Mouse (Mus musculus): Measurements from ENCODE around the gene Ppm1j.

Ppm1j gene

DNA sequence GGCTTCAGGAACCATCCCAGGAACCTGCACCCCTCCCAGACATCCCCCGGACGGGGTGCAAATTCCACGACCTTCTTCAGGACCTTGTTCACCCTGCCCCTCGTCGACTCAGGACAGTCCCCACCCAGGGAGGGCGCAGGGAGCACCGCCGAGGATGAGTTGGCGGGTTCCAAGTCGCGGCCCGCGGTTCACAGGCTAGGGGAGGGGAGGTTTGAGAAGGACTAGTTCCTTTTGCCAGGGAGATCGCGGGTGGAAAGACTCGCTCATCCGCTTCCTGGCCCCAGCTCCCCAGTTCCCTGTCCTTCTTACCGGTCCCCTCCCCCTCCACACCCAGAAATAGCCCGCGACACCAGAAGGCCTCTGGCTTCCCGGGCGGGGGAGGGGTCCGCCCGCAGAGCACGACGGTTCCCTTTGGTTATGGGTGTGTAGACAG, 631 bp downstream of the Ppm1j start, which contains the start of gene Fam19a3:
Gene Fam19a3 (minus strand): TSS at position 370 of the 433 bp plus-strand sequence.
- in situ Hi-C loops (cut with MboI; ENCODE audit: unreplicated experiment in 2 of 2), result loop anchor here in 1 of 2 experiments (10.0 kb wide), 1 partner anchor 183 kb away; the partner anchor contains the start of gene Wnt2b

- in situ Hi-C loops (cut with MboI; ENCODE audit: unreplicated experiment in 2 of 2), result loop anchor here in 1 of 2 experiments (10.0 kb wide), 1 partner anchor 183 kb away; the partner anchor contains the start of gene Wnt2b
These were observed 1.3 kb downstream of the Ppm1j start for GRCm38 (mm10) chr3:104782061-104782681.

- in situ Hi-C loops (cut with MboI; ENCODE audit: unreplicated experiment in 2 of 2), result loop anchor here in 1 of 2 experiments (10.0 kb wide), 1 partner anchor 181 kb away; the partner anchor contains the start of gene Wnt2b
These were observed 3.2 kb downstream of the Ppm1j start for GRCm38 (mm10) chr3:104783971-104784500.

DNA sequence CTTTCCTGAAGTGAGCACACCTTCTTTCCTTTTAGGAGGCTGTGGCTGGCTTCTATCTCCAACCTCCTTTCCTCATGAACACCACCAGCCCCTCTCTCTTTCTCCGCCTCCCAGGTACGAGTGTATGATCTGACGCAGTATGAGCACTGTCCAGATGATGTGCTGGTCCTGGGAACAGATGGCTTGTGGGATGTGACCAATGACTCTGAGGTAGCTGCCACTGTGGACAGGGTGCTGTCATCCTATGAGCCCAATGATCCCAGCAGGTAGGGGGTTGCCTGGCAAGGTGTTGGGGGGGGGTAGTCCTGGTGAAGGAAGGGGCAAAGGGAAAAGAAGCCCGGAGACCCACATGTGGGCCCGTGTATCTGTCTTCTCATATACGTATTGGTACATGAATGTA, 4.4 kb downstream of the Ppm1j start:
- in situ Hi-C loops (cut with MboI; ENCODE audit: unreplicated experiment in 2 of 2), result loop anchor here (5.0 to 10.0 kb wide), 2 partner anchors 180 to 187 kb away; partner anchors contain the start of gene Wnt2b (in 1 of the 2)

- in situ Hi-C loops (cut with MboI; ENCODE audit: unreplicated experiment in 2 of 2), result loop anchor here (5.0 to 10.0 kb wide), 2 partner anchors 177 to 184 kb away; partner anchors contain the start of gene Wnt2b (in 1 of the 2)
These were observed 7.2 kb downstream of the Ppm1j start, which contains the start of gene Rhoc for GRCm38 (mm10) chr3:104788075-104788474. Gene Rhoc (plus strand): TSS chr3:104788375.

- in situ Hi-C loops (cut with MboI; ENCODE audit: unreplicated experiment in 2 of 2), result loop anchor here (5.0 to 10.0 kb wide), 2 partner anchors 176 to 184 kb away; partner anchors contain the start of gene Wnt2b (in 1 of the 2)
These were observed 7.9 kb downstream of the Ppm1j start for GRCm38 (mm10) chr3:104788561-104789311.

GRCm38 (mm10) chr3:104789312-104789605, 8.4 kb downstream of the Ppm1j start:
- in situ Hi-C loops (cut with MboI; ENCODE audit: unreplicated experiment in 2 of 2), result loop anchor here (5.0 to 10.0 kb wide), 2 partner anchors 176 to 183 kb away; partner anchors contain the start of gene Wnt2b (in 1 of the 2)

- in situ Hi-C loops (cut with MboI; ENCODE audit: unreplicated experiment in 2 of 2), result loop anchor here (5.0 to 10.0 kb wide), 2 partner anchors 175 to 182 kb away; partner anchors contain the start of gene Wnt2b (in 1 of the 2)
These were observed 9.0 kb downstream of the Ppm1j start for GRCm38 (mm10) chr3:104789822-104790221.

DNA sequence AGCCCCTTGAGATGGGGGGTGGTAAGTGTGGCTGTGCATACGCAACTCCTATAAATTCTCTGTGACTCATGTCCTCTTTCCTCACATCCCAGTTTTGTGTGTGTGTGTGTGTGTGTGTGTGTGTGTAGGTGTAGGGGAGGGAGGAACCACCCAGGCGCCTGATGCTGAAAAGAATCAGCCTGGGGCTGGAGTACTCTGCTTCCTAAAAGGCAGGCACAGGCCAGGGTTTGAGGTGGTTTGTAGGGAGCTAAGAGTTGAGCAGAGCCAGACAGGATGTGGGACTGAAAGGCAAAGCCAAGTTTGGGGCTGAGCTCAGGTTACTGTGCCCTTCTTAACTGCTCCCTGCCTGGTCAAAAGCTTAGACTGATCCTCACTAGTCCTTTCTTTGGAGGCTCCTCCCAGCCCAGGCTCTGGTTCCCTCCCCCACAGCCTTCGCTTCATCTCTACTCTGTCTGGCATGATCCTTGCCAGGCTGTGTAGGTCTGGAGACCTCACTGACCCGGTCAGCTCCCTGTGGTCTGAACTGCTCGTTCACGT, 9.6 kb downstream of the Ppm1j start:
- in situ Hi-C loops (cut with MboI; ENCODE audit: unreplicated experiment in 2 of 2), result no loop called here

GRCm38 (mm10) chr3:104791017-104791416, 10.2 kb downstream of the Ppm1j start:
- in situ Hi-C loops (cut with MboI; ENCODE audit: unreplicated experiment in 2 of 2), result no loop called here

- in situ Hi-C loops (cut with MboI; ENCODE audit: unreplicated experiment in 2 of 2), result no loop called here
These were observed 10.8 kb downstream of the Ppm1j start for GRCm38 (mm10) chr3:104791671-104792070.

DNA sequence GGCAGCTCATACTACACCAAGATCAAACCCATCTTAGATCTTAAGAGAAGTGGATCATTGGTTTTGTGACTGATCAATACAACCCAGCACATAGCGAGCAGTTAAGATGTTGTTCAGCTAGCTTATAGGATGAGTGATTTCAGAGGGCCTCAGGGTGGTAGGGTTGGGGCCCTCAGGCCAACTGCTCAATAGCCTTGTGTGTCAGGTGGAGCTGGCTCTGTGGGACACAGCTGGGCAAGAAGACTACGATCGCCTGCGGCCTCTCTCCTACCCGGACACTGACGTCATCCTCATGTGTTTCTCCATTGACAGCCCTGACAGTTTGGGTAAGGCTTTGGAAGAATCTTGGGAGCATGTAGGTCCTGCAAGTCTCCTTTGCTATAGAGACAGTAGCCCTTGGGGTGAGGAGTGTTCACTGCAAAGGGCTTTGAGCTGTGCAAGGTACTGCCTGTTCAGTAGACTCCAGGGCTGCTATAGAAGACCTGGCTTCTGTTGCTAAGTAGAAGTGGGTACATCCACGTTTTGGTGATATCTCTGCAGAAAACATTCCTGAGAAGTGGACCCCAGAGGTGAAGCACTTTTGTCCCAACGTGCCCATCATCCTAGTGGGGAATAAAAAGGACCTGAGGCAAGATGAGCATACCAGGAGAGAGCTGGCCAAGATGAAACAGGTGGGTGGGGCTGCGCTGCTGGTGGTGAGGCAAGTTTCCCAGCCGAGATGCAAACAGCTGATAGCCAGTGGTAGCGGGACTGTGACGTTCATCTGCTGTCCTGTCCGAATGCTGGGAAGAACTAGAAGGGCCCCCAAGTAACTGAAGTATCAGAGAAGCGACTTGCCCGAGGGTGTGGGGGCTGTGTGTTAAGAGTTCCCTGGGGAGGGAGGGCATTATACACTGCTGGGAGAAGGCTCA, 11.8 kb downstream of the Ppm1j start:
- in situ Hi-C loops (cut with MboI; ENCODE audit: unreplicated experiment in 2 of 2), result no loop called here

DNA sequence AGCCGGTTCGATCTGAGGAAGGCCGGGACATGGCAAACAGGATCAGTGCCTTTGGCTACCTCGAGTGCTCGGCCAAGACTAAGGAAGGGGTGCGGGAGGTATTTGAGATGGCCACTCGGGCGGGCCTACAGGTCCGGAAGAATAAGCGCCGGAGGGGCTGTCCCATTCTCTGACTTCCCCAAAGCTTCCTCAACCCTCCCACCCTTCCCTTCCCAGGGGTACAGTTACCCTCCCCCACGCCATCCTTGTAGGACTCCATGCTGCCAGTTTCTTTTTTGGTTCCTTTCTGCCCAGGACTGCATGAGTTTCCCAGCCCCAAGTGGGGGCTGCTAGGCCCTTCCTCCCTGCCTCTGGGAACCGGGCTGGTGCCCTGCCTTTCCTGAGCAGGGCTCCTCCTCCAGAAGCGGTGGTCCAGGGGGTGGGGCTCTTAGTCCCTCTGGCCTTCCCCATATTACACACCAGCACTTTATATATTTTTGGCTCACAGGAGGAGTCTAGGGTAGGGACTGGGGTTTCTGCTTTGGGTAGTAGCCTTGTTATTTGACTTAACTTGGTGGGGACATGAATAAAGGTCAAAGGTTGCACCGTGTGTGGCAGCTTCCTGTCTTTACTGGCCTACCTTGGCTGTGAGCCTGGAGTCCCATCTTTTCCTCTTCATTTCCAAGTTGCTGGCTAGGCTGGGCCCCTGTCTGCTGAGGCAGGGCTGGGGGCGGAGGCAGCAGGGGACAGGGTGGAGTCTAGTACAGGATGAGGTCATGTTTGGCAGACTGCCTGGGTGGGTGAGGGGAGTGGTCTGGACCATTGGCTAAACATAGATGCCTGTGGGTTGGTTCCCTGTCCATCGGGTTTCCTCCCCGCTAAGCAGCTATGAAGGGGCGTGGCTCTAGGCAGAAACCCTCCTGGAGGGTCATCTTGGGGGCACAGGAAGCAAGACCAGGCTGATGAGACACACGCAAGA, 13.3 kb downstream of the Ppm1j start:
- in situ Hi-C loops (cut with MboI; ENCODE audit: unreplicated experiment in 2 of 2), result no loop called here

GRCm38 (mm10) chr3:104794953-104795470, 14.2 kb downstream of the Ppm1j start:
- in situ Hi-C loops (cut with MboI; ENCODE audit: unreplicated experiment in 2 of 2), result no loop called here

DNA sequence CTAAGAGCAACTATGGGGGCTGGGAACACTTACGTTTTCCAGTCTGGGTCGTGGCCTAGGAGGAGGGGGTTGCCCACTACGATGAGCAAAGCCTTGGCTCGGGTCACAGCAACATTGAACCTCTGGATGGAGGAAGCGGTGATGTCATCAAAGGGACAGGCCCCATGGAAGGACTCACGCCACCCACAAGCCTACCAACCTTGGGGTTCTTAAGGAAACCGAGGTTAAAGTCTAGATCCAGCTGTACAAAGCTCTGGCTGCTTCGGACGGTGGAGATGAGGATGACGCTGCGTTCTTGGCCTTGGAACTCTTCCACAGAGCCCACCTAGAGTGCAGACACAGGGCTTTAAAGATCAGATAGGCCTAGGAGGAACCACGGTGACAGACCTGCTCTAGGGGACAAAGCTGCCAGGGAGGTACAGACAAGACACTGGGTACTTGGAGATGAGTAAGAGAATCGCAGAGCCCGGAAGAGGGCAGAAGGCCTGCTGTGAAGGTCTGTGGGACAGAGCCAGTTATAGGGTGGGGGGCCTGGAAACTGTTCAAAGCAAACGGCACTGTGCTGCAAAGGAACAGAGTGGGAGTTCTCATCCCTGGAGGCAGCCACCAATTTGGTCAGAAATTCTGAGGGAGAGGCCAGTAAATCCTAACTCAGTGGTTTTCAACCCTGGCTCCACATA, 14.9 kb downstream of the Ppm1j start:
- in situ Hi-C loops (cut with MboI; ENCODE audit: unreplicated experiment in 2 of 2), result no loop called here

GRCm38 (mm10) chr3:104796430-104797082, 15.7 kb downstream of the Ppm1j start:
- in situ Hi-C loops (cut with MboI; ENCODE audit: unreplicated experiment in 2 of 2), result no loop called here

- in situ Hi-C loops (cut with MboI; ENCODE audit: unreplicated experiment in 2 of 2), result no loop called here
These were observed 19.8 kb downstream of the Ppm1j start for GRCm38 (mm10) chr3:104800681-104801080.
